Mouse (Mus musculus) myocyte (in vitro differentiated cells): ENCODE results near the gene Ccdc146. TPM values are rescaled to one million over a fixed set of nuclear protein-coding genes. Genes with fewer than 3 reads are reported as not detected.

Source experiments
- H3K27me3 ChIP-seq: one replicate; pipeline ENCODE4 v1.6.1; 2011; ENCODE audit not compliant: control insufficient read depth, insufficient read depth, insufficient read length
- H3K36me3 ChIP-seq: one replicate; pipeline ENCODE4 v1.6.1; 2011; ENCODE audit not compliant: control insufficient read depth, insufficient read depth
- H3K4me2 ChIP-seq: one replicate; pipeline ENCODE4 v1.6.1; 2011; ENCODE audit warnings: low read depth, control low read depth
- H3K4me3 ChIP-seq: one replicate; pipeline ENCODE4 v1.5.1; 2011; ENCODE audit warnings: mild to moderate bottlenecking, control low read depth, moderate library complexity
- H3K79me2 ChIP-seq: one replicate; pipeline ENCODE4 v1.6.1; 2011; ENCODE audit not compliant: control insufficient read depth, insufficient read depth
- H3ac ChIP-seq: one replicate; pipeline ENCODE4 v1.6.1; 2011; ENCODE audit not compliant: control insufficient read depth, insufficient read length
- CEBPB ChIP-seq: IDR thresholded peaks from 2 replicates; pipeline ENCODE4 v1.6.1; 2011; ENCODE audit warnings: mild to moderate bottlenecking, moderate library complexity; ENCODE audit not compliant: poor library complexity, insufficient read depth, severe bottlenecking
- E2F4 ChIP-seq: IDR thresholded peaks from one replicate; pipeline ENCODE4 v1.6.1; 2011; ENCODE audit warnings: mild to moderate bottlenecking, control low read depth, moderate library complexity; ENCODE audit not compliant: insufficient read depth
- MAX ChIP-seq: IDR thresholded peaks from one replicate; pipeline ENCODE4 v1.6.1; 2011; ENCODE audit warnings: low read depth, mild to moderate bottlenecking, control low read depth
- MYOD1 ChIP-seq, 3 experiments: IDR thresholded peaks; one replicate each; pipeline ENCODE4 v1.6.1; 2011; ENCODE audit warnings: control low read depth in 2 of 3, low read depth in 2 of 3, mild to moderate bottlenecking in 2 of 3, moderate library complexity in 1 of 3; ENCODE audit not compliant: insufficient read length in 2 of 3, control insufficient read depth in 1 of 3
- MYOG ChIP-seq, 3 experiments: IDR thresholded peaks; one replicate each; pipeline ENCODE4 v1.6.1; 2011; ENCODE audit warnings: control low read depth in 2 of 3, low read depth in 2 of 3, mild to moderate bottlenecking in 2 of 3; ENCODE audit not compliant: insufficient read length in 2 of 3, control insufficient read depth in 1 of 3, insufficient read depth in 1 of 3
- POLR2A ChIP-seq: IDR thresholded peaks from one replicate; pipeline ENCODE4 v1.6.1; 2011; ENCODE audit warnings: low read depth, mild to moderate bottlenecking, control low read depth, moderate library complexity; ENCODE audit not compliant: insufficient read length
- POLR2AphosphoS2 ChIP-seq: IDR thresholded peaks from one replicate; pipeline ENCODE4 v1.6.1; 2011; ENCODE audit warnings: low read depth, control low read depth; ENCODE audit not compliant: insufficient read length
- REST ChIP-seq: IDR thresholded peaks from one replicate; pipeline ENCODE4 v1.6.1; 2011; ENCODE audit warnings: mild to moderate bottlenecking, control low read depth, moderate library complexity; ENCODE audit not compliant: insufficient read depth, insufficient read length
- SRF ChIP-seq: IDR thresholded peaks from one replicate; pipeline ENCODE4 v1.6.1; 2011; ENCODE audit warnings: low read depth; ENCODE audit not compliant: control insufficient read depth, insufficient read length
- TCF12 ChIP-seq: IDR thresholded peaks from one replicate; pipeline ENCODE4 v1.6.1; 2011; ENCODE audit warnings: mild to moderate bottlenecking, control low read depth; ENCODE audit not compliant: poor library complexity, insufficient read depth, severe bottlenecking
- TCF3 ChIP-seq: IDR thresholded peaks from one replicate; pipeline ENCODE4 v1.6.1; 2011; ENCODE audit warnings: low read depth, control low read depth; ENCODE audit not compliant: insufficient read length
- USF1 ChIP-seq: IDR thresholded peaks from one replicate; pipeline ENCODE4 v1.6.1; 2011; ENCODE audit warnings: low read depth, mild to moderate bottlenecking, control low read depth, moderate library complexity
- polyA plus RNA-seq: library from polyadenylated mRNA; unstranded; fragments of >200 nt; fragmentation: generic; extraction: Trizol; gene quantifications from one replicate; pipeline ENCODE4 v1.2.1, GENCODE M21; 2012; ENCODE audit warnings: missing spikeins

Ccdc146 gene
- polyA plus RNA-seq, 1 experiment: not detected

- TF ChIP-seq REST (no peak), MYOG (IDR thresholded peaks at IDR 0.05; ENCODE audit: control insufficient read depth in 1 of 3, insufficient read depth in 1 of 3, insufficient read length in 2 of 3, low read depth in 2 of 3) (no peak), POLR2AphosphoS2 (no peak), SRF (no peak), E2F4 (no peak), MAX (no peak), POLR2A (no peak), USF1 (no peak), CEBPB (no peak), MYOD1 (IDR thresholded peaks at IDR 0.05; ENCODE audit: control insufficient read depth in 1 of 3, insufficient read length in 2 of 3, low read depth in 2 of 3) (no peak), TCF3 (no peak)
- Histone ChIP-seq H3ac (no peak overlapping the region), H3K4me2 (no peak overlapping the region), H3K79me2 (no peaks in the 10 kb centered on the region), H3K36me3 (no peaks in the 10 kb centered on the region), H3K4me3 (no peak overlapping the region), H3K27me3 (peaks cover 12% of the 10 kb centered on the region)
Measured at GRCm38 (mm10) chr5:21370218-21370947, 54.1 kb downstream of the Ccdc146 start.

GRCm38 (mm10) chr5:21367514-21367913 is 57.0 kb downstream of the Ccdc146 start:
- H3K27me3 ChIP-seq: peaks cover 1% of the 10 kb centered on the region
- no peak for TF ChIP-seq CEBPB
- TF ChIP-seq USF1: no peak
- TF ChIP-seq MYOG (IDR thresholded peaks at IDR 0.05; ENCODE audit: control insufficient read depth in 1 of 3, insufficient read depth in 1 of 3, insufficient read length in 2 of 3, low read depth in 2 of 3): no peak
- H3K36me3 ChIP-seq: no peaks in the 10 kb centered on the region
- H3K79me2 ChIP-seq: no peaks in the 10 kb centered on the region
- H3K4me2 ChIP-seq: no peak overlapping the region
- H3ac ChIP-seq: no peak overlapping the region
- no peak overlapping the region for H3K4me3 ChIP-seq

- Histone ChIP-seq H3K79me2 (no peaks in the 10 kb centered on the region), H3ac (no peak overlapping the region), H3K4me3 (no peak overlapping the region), H3K27me3 (no peaks in the 10 kb centered on the region), H3K36me3 (no peaks in the 10 kb centered on the region), H3K4me2 (no peak overlapping the region)
- no peak for TF ChIP-seq POLR2AphosphoS2
- no peak for TF ChIP-seq TCF3
- TF ChIP-seq TCF12: no peak
- TF ChIP-seq CEBPB: no peak
Measured at GRCm38 (mm10) chr5:21366338-21367053, 58.0 kb downstream of the Ccdc146 start.

- Histone ChIP-seq H3K4me2 (no peak overlapping the region), H3K36me3 (no peaks in the 10 kb centered on the region), H3K27me3 (no peaks in the 10 kb centered on the region), H3K79me2 (no peaks in the 10 kb centered on the region), H3ac (no peak overlapping the region), H3K4me3 (no peak overlapping the region)
- TF ChIP-seq MYOG (IDR thresholded peaks at IDR 0.05; ENCODE audit: control insufficient read depth in 1 of 3, insufficient read depth in 1 of 3, insufficient read length in 2 of 3, low read depth in 2 of 3): no peak
- no peak for TF ChIP-seq CEBPB
- no peak for TF ChIP-seq E2F4
- no peak for TF ChIP-seq POLR2A
- TF ChIP-seq USF1: no peak
- no peak for TF ChIP-seq SRF
- no peak for TF ChIP-seq REST
- no peak for TF ChIP-seq TCF3
- TF ChIP-seq MYOD1 (IDR thresholded peaks at IDR 0.05; ENCODE audit: control insufficient read depth in 1 of 3, insufficient read length in 2 of 3, low read depth in 2 of 3): no peak
Measured at GRCm38 (mm10) chr5:21363343-21363742, 61.1 kb downstream of the Ccdc146 start.

- Histone ChIP-seq H3K4me2 (no peak overlapping the region), H3K4me3 (no peak overlapping the region), H3K27me3 (no peaks in the 10 kb centered on the region), H3ac (no peak overlapping the region), H3K79me2 (no peaks in the 10 kb centered on the region), H3K36me3 (no peaks in the 10 kb centered on the region)
- TF ChIP-seq TCF3: no peak
- no peak for TF ChIP-seq MAX
- TF ChIP-seq CEBPB: no peak
- TF ChIP-seq REST: no peak
- TF ChIP-seq TCF12: no peak
- TF ChIP-seq POLR2A: no peak
- no peak for TF ChIP-seq USF1
- TF ChIP-seq MYOG (IDR thresholded peaks at IDR 0.05; ENCODE audit: control insufficient read depth in 1 of 3, insufficient read depth in 1 of 3, insufficient read length in 2 of 3, low read depth in 2 of 3): no peak
- no peak for TF ChIP-seq MYOD1 (IDR thresholded peaks at IDR 0.05; ENCODE audit: control insufficient read depth in 1 of 3, insufficient read length in 2 of 3, low read depth in 2 of 3)
- TF ChIP-seq POLR2AphosphoS2: no peak
- no peak for TF ChIP-seq SRF
- no peak for TF ChIP-seq E2F4
Measured at GRCm38 (mm10) chr5:21358648-21359047, 65.8 kb downstream of the Ccdc146 start.
